Mouse (Mus musculus): Measurements from ENCODE around the gene Cd24a.

Cd24a gene

DNA sequence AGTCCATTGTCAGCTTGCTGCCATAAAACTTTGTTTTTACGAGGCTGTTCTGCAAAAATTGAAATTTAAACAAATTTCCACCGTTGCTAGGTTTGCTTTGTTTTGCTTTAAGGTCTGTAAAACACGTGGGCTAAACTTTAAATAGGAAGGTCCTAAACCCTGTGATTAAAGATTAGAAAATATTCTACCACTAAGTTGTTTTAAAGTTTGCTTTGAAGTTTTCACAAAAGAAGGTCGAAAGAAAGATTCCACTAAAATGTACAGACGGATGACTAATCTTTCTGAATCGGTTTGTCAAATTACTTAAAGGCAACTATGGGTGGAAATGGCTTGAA lies at the start of gene Cd24a:
Gene Cd24a, plus strand, starts transcription at position 288 of the 335 bp plus-strand sequence.
- no peak for DNase-seq (ENCODE audit: low read depth, low spot score)

GRCm38 (mm10) chr10:43534382-43534781 lies 43.7 kb upstream of the Cd24a start:
- DNase-seq (ENCODE audit: low read depth, low spot score) = no peak

DNA sequence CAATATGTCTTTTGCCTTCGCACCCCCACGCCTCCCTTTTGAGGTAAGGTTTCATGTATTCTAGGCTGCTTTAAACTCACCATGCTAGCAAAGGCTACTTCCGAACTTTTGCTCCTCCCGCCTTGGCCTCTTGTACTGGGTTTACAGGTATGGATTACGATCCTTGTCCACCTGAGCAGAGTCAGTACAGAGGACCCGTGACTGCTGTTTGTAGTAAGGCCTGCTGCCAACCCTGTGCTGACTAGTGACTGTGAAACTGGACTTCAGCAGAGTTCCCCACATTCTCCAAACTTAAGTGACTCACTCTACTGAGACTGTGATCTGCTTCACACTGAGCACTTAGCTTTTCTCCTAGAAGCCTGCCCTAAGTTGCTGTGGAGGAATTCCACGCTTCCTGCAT lies 40.4 kb upstream of the Cd24a start:
- DNase-seq (ENCODE audit: low read depth, low spot score) = no peak

DNA sequence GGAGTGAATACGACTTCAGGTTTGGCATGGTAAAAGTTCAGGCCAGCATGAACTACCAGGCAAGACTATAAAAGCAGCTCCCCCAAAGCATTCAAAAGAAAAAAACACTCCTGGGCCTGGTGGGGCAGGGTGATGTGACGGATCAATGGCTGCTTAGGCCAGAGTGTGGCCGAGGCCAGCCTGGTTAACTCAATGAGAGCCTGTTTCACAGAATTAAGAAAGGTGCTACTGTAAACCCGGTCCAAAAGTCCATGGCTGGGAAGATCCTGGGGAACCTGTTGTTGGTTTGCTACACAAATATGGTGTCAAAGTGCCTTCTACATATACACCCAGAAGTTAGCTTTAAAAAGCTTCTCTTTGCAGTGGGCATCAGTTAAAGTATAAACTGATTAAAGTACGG lies 39.3 kb upstream of the Cd24a start:
- DNase-seq (ENCODE audit: low read depth, low spot score) = no peak

DNA sequence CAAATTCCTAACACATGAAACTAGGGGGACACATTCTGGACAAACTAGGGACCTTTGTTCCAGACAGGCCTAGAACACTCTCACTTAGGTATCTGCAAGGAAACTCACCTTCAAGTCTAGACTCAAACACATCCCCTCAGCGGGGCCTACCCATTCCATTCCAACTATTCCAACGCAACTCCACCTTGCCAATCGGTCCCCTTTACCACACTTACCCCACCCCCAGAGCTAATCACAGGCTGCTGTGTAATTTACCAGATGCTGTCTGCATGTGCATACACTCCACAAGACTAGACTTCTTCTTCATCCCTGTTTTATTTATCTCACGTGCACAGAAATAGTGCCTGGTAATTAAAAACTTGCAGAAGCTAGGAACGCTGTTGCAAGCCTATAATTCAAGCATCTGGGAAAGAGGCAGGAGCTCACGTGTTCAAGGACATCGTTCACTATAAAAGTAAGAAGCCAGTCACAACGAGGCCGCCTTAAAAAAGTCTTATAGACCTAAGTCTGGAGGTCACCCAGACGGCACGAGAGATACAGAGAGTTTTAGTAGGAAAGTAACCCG lies 38.3 kb upstream of the Cd24a start:
- DNase-seq (ENCODE audit: low read depth, low spot score) = no peak

DNA sequence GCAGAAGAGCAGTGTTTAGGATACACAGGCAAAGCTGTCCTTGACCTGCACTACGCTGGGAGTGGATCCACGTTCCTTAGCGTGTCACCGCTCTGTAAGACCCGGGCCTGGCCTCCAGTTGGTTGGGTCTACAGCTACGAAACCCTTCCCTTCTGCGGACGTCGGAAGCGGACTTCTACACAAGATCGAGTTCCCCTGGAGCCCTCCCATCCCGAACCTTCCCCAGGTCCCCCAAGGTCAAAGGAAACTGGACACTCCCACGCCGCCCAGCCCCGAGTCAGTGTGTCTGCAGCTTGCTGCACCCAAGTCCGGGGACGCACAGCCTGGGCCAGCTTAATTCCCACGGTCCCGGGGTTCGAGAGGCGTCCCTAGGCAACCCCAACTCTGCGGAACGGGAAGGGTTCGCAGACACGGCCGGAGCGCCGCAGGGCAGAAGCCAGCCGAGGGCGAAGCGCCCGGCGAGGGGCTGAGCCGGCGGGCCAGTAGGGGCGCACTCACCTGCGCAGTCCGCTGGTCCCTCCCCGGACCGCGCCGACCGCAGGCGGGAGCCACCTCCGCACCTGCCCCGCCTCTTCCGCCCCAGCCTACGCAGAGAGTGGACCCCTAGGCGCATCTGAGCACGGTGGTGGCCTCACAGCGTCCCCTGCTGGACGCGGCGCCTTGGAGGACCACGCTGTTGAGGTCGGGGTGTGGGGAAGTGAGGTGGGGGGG lies 37.5 kb upstream of the Cd24a start, which contains the start of gene 1700021F05Rik:
Gene 1700021F05Rik, minus strand, starts transcription at position 553 of the 711 bp plus-strand sequence.
- DNase-seq (ENCODE audit: low read depth, low spot score) = peak; percentile 80

DNA sequence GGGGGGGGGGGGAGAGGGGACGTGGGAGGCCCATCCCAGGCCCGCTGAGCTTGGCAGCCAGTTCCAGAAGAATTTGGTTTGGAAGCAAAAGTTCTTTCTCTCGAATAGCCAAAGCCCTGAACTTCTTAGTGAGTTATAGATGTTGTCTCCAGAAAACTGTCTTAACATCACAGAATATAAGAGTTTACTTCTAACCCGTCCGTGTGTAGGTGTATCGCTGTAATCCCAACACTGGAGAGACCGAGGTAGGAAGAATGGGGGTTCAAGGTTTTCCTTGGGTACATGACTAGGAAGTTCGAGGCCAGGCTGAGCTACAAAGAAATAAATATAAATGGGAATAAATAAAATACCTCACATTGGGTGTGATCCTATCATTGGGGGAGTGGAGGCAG lies 36.9 kb upstream of the Cd24a start:
- DNase-seq (ENCODE audit: low read depth, low spot score) = no peak

- DNase-seq (ENCODE audit: low read depth, low spot score) = no peak
These were observed 28.7 kb upstream of the Cd24a start for GRCm38 (mm10) chr10:43549411-43549810.

DNA sequence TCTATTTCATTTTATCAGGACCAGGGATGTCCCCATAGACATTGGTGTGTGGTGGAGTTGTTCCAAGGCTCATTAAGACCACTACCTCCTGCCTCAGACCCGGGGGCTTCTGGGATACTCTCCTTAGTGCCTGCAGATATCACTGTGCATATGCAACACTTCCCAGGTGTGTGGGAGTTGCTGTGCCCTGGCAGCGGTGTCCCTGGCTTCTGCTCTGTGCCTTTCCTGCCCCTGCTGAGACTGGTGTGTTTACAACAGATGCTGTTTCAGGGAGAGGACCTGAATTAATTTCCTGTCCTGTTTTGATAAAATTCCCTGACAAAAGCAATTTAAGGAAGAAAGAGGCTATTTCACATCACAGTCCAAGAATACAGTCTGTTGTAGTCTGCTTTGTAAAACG lies 27.2 kb upstream of the Cd24a start:
- no peak for DNase-seq (ENCODE audit: low read depth, low spot score)

GRCm38 (mm10) chr10:43551388-43551787 lies 26.7 kb upstream of the Cd24a start:
- DNase-seq (ENCODE audit: low read depth, low spot score) = no peak

DNA sequence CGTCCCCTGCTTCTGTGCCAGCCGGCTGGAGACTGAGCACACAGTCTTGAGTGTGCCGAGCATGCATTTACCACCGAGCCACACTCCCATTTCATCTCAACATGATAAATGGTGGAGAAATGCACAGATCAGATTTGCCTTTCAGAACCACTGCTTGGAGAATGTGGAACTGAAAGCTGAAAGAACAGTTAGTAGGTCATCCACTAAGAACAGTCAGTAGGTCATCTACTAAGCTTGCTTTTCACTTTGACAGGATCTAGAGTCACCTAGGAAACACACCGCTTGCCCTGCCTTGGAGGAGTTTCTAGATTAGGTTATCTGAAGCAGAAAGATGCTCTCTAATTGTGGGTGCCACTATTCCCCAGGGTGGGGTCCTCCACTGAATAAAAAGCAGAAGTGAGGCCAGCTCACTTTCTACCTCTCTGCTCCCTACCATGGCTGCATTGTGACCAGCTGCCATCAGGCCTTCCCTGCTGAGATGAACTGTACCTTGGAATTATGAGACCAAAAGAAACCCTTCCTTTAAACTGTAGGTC lies 20.4 kb upstream of the Cd24a start:
- DNase-seq (ENCODE audit: low read depth, low spot score) = no peak

DNA sequence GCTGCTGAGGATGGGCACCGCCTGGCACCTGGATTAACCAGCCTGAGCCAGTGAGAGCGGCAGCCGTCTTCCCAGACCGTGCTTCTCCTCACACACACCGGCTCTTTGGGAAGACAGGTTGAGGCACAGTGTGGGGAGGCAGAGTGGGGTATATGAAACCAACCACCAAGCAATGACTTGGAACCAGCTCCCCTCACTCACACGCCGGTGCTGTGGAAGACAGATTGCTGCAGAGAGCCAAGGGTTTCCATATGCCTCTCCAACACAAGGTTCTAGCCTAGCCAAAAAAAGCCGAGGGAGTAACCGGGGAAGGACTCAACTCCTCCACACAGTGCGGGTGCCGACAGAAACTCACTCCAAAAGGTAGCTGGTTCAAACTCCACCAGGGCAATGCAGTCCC lies 18.8 kb upstream of the Cd24a start:
- DNase-seq (ENCODE audit: low read depth, low spot score) = no peak

GRCm38 (mm10) chr10:43560765-43561164 lies 17.3 kb upstream of the Cd24a start:
- DNase-seq (ENCODE audit: low read depth, low spot score) = no peak

DNA sequence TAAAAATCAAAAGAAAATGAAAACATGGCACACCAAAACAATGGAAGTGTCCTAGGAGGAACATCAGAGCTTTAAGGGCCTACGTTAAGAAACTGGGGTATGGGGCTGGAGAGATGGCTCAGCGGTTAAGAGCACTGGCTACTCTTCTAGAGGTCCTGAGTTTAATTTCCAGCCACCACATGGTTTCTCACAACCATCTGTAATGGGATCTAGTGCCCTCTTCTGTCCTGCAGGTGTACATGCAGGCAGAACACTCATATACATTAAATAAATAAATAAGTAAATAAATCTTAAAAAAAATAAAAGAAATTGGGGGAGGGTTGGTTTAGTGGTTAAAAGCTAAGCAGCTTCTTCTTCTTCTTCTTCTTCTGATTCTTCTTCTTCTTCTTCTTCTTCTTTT lies 16.8 kb upstream of the Cd24a start:
- no peak for DNase-seq (ENCODE audit: low read depth, low spot score)

- no peak for DNase-seq (ENCODE audit: low read depth, low spot score)
These were observed 3.7 kb upstream of the Cd24a start for GRCm38 (mm10) chr10:43574352-43574751.

GRCm38 (mm10) chr10:43574956-43575355 lies 3.1 kb upstream of the Cd24a start:
- peak; percentile 60 for DNase-seq (ENCODE audit: low read depth, low spot score)

DNA sequence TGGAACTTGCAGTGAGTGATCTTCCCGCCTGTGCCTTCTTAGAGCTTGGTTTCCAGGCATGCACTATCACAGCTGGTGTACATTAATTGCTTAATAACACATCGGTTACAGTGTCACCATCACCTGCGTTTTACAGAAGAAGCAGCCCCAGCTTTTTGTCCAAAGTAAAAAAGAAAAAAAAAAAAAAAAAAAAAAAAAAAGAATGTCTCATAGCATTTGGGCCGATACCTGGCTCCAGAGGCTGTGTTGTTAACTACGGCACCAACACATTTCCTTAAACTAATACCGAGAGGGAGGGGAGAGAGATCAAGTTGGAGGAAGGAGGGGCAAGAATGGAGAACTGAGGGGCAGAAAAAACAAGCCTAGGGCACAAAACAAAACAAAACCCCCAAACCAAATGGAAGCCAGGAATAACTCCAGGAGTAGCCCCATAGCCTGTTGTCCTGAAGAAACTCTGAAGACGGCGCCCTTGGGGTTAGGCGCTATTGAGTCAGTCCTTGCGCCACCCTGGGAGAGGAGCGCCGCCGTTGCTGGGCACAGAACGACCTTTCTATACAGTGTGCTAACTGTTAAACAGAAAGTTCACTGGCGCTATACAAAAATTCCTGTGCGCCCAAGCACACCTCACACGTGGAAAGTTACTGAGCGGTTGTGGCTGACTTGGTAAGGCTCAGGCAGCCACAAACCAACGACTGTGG lies 636 bp upstream of the Cd24a start:
- no peak for DNase-seq (ENCODE audit: low read depth, low spot score)

GRCm38 (mm10) chr10:43578366-43578753 lies 276 bp downstream of the Cd24a start:
- no peak for DNase-seq (ENCODE audit: low read depth, low spot score)

- DNase-seq (ENCODE audit: low read depth, low spot score) = peak; percentile 66
These were observed 783 bp downstream of the Cd24a start for GRCm38 (mm10) chr10:43578754-43579380.

DNA sequence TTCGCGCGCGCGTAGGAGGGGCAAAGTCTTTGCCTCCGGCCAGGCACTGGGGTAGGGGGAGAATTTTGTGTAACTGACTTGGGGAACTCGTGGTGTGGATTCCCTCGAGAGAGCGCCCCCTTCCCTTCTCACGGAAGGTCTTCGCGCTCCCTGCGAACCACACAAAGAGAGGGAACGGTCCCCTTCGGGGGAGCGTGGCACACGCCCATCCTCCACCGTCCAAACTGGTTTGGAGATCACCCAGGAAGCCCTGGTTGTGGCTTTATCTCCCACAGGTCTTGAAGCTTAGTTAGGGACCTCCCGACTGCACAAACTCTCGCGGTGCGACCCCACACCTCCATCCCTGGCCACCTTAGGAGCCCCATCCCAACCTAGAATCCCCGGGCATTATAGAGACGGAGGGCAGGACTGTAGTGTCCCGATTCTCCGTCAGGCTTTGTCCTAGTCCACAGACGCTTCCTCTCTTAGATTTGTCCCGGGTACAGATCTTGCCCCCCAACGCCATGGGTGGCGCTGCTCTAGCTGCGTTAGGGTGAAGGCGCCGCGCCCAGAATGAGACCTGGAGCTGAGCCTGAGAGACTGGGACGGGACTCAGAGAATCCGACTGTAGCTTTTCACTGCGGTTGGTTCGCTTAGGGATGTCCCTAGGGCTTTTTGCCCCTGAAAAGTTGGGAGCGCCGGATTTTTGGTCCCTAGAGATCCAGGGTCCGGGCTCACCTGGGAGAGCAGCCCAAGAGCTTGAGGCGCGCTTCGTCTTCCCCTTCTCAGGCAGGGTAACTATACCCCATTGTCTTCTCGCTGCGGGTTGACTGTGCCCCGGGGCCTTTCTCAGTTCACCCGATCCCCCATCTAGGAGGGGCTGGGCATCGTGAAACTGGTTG lies 1.5 kb downstream of the Cd24a start:
- peak; percentile 59 for DNase-seq (ENCODE audit: low read depth, low spot score)

DNA sequence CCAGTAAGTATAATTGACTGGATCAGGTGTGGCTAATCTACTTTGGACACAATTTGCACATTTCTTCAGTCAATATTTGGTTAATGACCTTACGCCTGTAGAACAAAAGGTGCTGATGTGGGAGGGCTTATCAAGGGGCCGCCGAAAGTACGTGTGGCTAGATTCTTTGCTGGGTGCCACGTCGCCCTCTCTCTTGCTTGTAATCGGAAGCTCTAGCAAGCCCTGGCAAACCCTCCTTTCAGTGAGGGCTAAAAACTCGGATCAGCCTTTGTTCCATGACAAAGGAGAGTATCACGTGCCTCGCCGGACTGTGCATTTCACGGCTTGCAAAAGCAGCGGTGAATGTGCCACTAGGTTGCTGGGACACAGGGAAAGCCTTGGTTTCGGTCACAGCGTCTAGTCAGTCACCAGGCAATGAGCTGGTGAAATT lies 2.6 kb downstream of the Cd24a start:
- peak; percentile 69 for DNase-seq (ENCODE audit: low read depth, low spot score)

Measured in brain, embryonic 18.5 days (tissue).